Mouse (Mus musculus) spleen, adult 2 months (tissue): Measurements from ENCODE around the gene Dip2a.

Experiments used
- CTCF ChIP-seq: fragments of 200-500 bp; IDR thresholded peaks from 2 replicates; pipeline ENCODE4 v1.5.1; 2011; ENCODE audit warnings: mild to moderate bottlenecking, inconsistent platforms; ENCODE audit not compliant: insufficient read depth, insufficient read length, insufficient replicate concordance; ENCODE audit errors: extremely low read depth
- POLR2A ChIP-seq: fragments of 200-500 bp; IDR thresholded peaks from 2 replicates; pipeline ENCODE4 v1.6.1; 2011; ENCODE audit warnings: low read depth, low read length, inconsistent platforms

DNA sequence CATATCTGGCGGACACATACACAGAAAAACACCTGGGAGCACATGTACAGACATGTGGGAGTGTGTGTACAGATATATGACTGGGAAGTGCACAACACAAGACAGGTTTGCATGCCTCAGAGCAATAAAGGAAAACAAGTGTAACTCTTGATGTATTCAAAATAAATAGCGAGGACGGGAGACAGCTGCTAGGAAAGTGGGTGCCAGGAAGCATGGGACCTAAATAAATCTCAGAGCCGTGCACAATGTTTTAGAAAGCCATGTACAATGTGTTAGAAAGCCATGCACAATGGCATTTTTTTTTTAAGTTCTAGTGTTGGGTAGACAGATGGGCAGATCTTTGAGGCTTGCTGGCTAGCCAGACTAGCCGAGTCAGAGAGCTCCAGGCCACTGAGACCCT, 56.0 kb downstream of the Dip2a start:
- TF ChIP-seq POLR2A = no peak
- no peak for TF ChIP-seq CTCF
